Mouse (Mus musculus): ENCODE results near the gene Csad.

GRCm38 (mm10) chr15:102142914-102143912 is 61.3 kb downstream of the Csad start:
- 0 out of 2 replicates have a peak, but pooled peaks have one; percentile 7 for TF ChIP-seq EP300 (IDR thresholded peaks at IDR 0.05; ENCODE audit: insufficient read depth, low read depth, low read length)
- TF ChIP-seq CTCF (IDR thresholded peaks at IDR 0.05): no peak
- TF ChIP-seq POLR2A (IDR thresholded peaks at IDR 0.05; ENCODE audit: insufficient read depth, low read depth, low read length): peak; percentile 60; the same call in 1 of the 2 replicates
